Mouse (Mus musculus): ENCODE results near the gene B4galnt2. TPM values are rescaled to one million over a fixed set of nuclear protein-coding genes. Genes with fewer than 3 reads are reported as not detected.

Gene B4galnt2
- total RNA-seq, 2 experiments from 2014 or later: 0.28 TPM; not detected in 1

DNA sequence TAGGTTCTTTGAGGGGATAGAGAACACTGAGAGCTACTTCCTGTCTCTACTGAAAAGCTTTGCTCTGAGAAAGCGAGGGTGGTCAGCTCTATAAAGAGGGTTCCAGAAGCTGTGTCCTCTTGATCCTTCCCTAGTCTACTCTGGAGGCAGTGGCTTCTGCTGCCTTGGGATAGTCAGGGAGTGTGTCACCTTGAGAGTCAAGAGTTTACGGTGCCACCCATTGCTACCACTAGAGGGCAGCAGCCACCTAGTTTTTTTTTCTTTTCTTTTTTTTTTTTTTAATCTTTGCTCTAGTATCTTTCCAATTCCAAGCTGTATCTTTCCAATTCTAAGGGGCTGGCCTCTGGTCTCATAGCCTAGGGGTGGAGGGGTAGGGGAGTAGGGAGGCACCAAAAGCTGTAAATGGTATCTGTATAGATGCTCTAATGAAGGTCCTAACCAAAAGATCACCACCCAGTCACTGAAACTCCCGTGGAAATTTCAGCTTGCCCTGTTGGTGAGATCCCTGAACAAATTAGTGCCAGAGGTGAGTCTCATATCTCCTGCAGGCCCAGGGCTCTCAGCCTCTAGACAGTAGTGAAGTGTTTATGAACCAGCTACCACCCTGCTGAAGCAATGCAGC, 87.1 kb downstream of the B4galnt2 start:
- DNase-seq (ENCODE audit: low spot score in 2 of 2): peak in 1 of 2 experiments; percentile 53

DNA sequence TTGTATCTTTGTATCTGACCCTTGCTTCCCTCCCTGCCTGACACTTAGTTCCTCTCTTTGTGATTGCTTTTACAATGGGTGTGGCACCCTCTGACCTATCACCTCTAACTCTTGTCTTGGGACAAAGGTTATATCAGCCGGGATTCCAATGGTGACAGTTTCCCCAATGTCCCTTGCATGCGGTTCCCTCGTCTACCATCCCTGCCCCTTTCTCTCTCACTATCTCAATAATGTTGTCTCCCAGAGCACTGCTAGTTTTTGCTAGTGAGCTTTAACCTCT, 87.6 kb downstream of the B4galnt2 start:
- DNase-seq (ENCODE audit: low spot score in 2 of 2): no peak

DNA sequence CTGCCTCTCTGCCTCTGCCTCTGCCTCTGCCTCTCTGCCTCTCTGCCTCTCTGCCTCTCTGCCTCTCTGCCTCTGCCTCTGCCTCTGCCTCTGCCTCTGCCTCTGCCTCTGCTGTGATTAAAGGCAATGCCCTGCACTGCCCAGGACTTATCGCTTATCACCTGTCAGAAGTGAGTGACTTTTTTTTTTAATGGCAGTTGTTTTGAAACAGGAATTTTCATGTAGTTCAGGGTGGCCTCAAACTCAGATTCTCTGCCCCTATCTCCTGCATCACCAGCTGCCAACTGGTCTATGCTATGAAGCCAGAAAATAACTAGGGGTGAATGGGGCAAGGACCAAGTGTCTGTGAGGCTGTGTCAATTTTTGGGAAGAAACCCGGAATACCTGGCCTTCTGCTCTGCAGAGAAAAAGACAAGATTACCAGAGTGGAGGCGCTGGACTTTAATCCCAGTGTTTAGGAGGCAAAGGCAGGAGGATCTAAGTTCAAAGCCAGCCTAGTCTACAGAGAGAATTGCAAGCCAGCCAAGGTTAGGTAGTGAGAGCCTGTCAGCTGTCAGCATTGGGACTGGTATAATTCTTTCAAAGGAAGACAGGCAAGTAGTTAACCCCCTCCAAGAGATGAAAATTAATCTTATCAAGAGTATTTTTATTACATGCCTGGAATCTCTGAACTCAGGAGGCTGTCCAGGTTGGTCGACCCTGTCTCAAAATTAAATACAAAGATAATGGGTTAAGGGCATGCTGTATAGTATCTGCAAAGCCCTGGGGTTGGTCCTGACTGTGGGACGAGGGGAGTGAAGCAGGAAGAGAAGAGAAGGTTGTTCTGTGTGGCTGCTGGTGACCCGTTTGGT, 88.1 kb downstream of the B4galnt2 start:
- no peak for DNase-seq (ENCODE audit: low spot score in 2 of 2)

- no peak for DNase-seq (ENCODE audit: low spot score in 2 of 2)
Measured at GRCm38 (mm10) chr11:95825625-95826024, 89.1 kb downstream of the B4galnt2 start.

DNA sequence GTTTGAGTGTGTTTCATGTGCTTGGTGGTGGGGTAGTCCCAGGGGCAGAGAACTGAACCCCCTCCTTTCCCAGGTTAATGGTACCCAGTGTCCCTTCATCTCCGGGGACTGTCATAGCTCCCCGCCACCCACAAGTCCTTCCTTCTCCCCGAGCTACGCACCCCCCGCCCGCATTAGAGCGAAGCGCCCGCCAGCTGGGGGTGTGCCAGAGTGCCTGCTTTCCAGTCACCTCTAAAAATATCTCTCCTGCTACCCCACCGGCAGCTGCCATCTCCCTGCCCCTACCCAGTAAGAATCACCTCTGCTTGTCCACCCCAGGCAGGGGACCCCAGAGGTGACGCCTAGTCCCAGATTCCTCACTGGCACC, 89.8 kb downstream of the B4galnt2 start:
- no peak for DNase-seq (ENCODE audit: low spot score in 2 of 2)

DNA sequence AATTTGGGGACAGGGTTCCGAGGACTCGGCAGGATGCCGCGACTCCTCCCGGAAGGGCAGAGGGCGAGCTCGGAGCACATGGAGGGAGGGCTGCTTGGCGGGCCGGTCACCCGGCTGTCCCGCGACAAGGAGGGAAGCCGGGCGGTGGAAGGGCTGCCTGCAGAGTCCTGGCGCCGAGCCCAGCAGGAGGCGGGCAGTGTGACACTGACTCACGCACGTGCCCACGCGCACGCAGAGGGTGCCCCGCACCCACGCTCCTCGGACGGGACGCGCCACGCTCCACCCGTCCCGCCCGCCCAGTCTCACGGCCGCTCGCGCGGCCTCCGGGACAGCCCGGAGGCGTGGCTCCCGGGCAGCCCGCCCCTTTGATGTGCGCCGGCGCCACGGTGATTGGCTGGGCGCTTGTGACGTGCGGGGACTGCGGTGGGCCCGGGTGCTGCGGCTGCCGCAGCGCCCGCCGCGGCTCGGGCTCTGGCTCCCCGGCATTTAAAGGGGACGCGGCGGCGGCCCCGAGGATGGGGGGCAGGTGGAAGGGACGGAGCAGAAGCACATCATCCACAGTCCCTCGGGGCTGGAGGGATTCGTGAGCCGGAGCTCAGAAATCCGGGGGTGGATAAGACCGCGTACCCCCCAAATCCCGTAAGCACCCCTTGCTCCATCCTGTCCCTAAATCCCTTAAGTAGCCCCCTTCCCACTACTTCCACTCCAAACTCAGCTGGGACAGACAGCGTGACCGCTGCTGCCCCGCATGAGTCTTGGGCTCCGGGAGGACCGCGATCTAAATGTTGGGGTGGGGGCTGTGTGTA, 90.4 kb downstream of the B4galnt2 start, which contains the start of gene Phospho1:
Gene Phospho1, plus strand, starts transcription at position 429 of the 806 bp plus-strand sequence.
- peak; percentile 78 to 83 for DNase-seq (ENCODE audit: low spot score in 2 of 2)

GRCm38 (mm10) chr11:95822437-95822836, 92.3 kb downstream of the B4galnt2 start:
- DNase-seq (ENCODE audit: low spot score in 2 of 2): no peak

DNA sequence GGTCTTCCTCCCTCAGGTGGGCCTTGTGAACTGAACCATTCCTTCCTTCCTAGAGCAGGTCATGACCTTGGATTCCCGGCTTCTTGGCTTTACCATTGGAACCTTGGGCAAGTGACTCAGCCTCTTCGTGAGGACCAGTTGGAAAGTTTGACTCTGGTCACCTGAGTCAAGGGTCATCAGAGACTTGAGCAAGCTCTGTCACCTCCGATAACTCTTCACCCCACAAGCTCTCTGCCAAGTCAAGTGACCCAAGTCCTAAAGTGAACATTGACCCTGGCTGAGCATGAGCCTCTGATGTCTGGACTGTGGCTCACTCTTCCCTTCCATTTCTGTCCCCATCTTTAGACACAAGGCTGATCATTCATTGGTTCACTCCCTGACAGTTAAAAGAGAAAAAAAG, 93.2 kb downstream of the B4galnt2 start:
- no peak for DNase-seq (ENCODE audit: low spot score in 2 of 2)

GRCm38 (mm10) chr11:95819138-95819537, 95.6 kb downstream of the B4galnt2 start:
- no peak for DNase-seq (ENCODE audit: low spot score in 2 of 2)

Small RNA genes lying within 50 kb of the gene (microRNA-seq; reads per million reads assigned to microRNA genes)
- gene Mir3063: not detected

Other genes starting within 250 kb of the B4galnt2 start
- 100 to 1,000 TPM; 215 to 226 TPM for gene Phb, start 247.9 kb downstream of the B4galnt2 start, total RNA-seq (2021)
- gene Zfp652, start 202.2 kb downstream of the B4galnt2 start, total RNA-seq (2021): 10 to 100 TPM; 61.7 to 63.2 TPM
- 1 to 10 TPM; 1.2 TPM for gene B130006D01Rik, start 191.3 kb downstream of the B4galnt2 start, total RNA-seq (2021)
- gene Phospho1, start 90.4 kb downstream of the B4galnt2 start, total RNA-seq (2021): 10 to 100 TPM; 25.5 to 26.0 TPM
- gene Gngt2, start 77.7 kb downstream of the B4galnt2 start, total RNA-seq (2021): 10 to 100 TPM; 17.2 to 23.1 TPM
- 10 to 100 TPM; 18.6 to 18.8 TPM for gene Abi3, start 72.4 kb downstream of the B4galnt2 start, total RNA-seq (2021)
- gene Igf2bp1, start 91.0 kb upstream of the B4galnt2 start, total RNA-seq (2021): 10 to 100 TPM; 19.4 to 27.3 TPM
- gene Gip, start 109.7 kb upstream of the B4galnt2 start, total RNA-seq (2021): not detected
- gene Snf8, start 120.0 kb upstream of the B4galnt2 start, total RNA-seq (2021): 10 to 100 TPM; 74.3 to 78.8 TPM
- gene Ube2z, start 150.5 kb upstream of the B4galnt2 start, total RNA-seq (2021): 10 to 100 TPM; 54.9 to 57.8 TPM
- gene Atp5g1, start 160.8 kb upstream of the B4galnt2 start, total RNA-seq (2021): 100 to 1,000 TPM; 332 to 356 TPM
- gene Calcoco2, start 197.1 kb upstream of the B4galnt2 start, total RNA-seq (2021): not detected
- not detected for gene Ttll6, start 218.9 kb upstream of the B4galnt2 start, total RNA-seq (2021)